Mouse (Mus musculus) MEL (cell line): ENCODE results near the gene Tpcn1. TPM values are rescaled to one million over a fixed set of nuclear protein-coding genes. Genes with fewer than 3 reads are reported as not detected.

Experiments used
- DNase-seq: peaks from one replicate; pipeline ENCODE4 v3.0.0; 2011; ENCODE audit warnings: low read depth, low spot score
- H3K27ac ChIP-seq: 2 replicates; pipeline ENCODE4 v1.5.1; 2012; ENCODE audit warnings: low read depth, mild to moderate bottlenecking, control low read depth, low read length, moderate library complexity; ENCODE audit not compliant: control insufficient read depth
- H3K27me3 ChIP-seq, 2 experiments: fragments of 150-350 bp in 1 of 2; sonication (generic) in 1 of 2; 2 replicates each; pipeline ENCODE4 v1.6.1; 2012; ENCODE audit warnings: low read length in 2 of 2, mild to moderate bottlenecking in 2 of 2, improper control_type of control experiment in 1 of 2, moderate library complexity in 1 of 2; ENCODE audit not compliant: insufficient read depth in 2 of 2, control insufficient read depth in 1 of 2
- H3K36me3 ChIP-seq, 2 experiments: 2 replicates each; pipeline ENCODE4 v1.6.1; 2012 to 2014; ENCODE audit warnings: low read length in 2 of 2, improper control_type of control experiment in 1 of 2, inconsistent platforms in 1 of 2, mild to moderate bottlenecking in 1 of 2; ENCODE audit not compliant: insufficient read depth in 2 of 2, control insufficient read depth in 1 of 2
- H3K4me1 ChIP-seq, 2 experiments: fragments of 150-350 bp in 1 of 2; sonication (generic) in 1 of 2; 2 replicates each; pipeline ENCODE4 v1.6.1; 2012; ENCODE audit warnings: low read length in 2 of 2, improper control_type of control experiment in 1 of 2, mild to moderate bottlenecking in 1 of 2; ENCODE audit not compliant: insufficient read depth in 2 of 2, control insufficient read depth in 1 of 2
- H3K4me3 ChIP-seq, 2 experiments: fragments of 150-350 bp in 1 of 2; sonication (generic) in 1 of 2; 2 replicates each; pipeline ENCODE4 v1.5.1; 2012; ENCODE audit warnings: low read depth in 2 of 2, low read length in 2 of 2, mild to moderate bottlenecking in 2 of 2, moderate library complexity in 2 of 2, control low read depth in 1 of 2, improper control_type of control experiment in 1 of 2; ENCODE audit not compliant: control insufficient read depth in 1 of 2, insufficient read depth in 1 of 2
- H3K79me2 ChIP-seq: 2 replicates; pipeline ENCODE4 v1.6.1; 2012; ENCODE audit warnings: mild to moderate bottlenecking, low read length, moderate library complexity; ENCODE audit not compliant: control insufficient read depth, poor library complexity, insufficient read depth
- H3K9ac ChIP-seq: 2 replicates; pipeline ENCODE4 v1.6.1; 2012; ENCODE audit warnings: low read depth, mild to moderate bottlenecking, control low read depth, low read length, moderate library complexity; ENCODE audit not compliant: control insufficient read depth, poor library complexity, severe bottlenecking
- H3K9me3 ChIP-seq: fragments of 150-350 bp; sonication (generic); replicated peaks from 2 replicates; pipeline ENCODE4 v1.6.1; 2012; ENCODE audit warnings: mild to moderate bottlenecking, low read length, improper control_type of control experiment, moderate library complexity; ENCODE audit not compliant: insufficient read depth
- BHLHE40 ChIP-seq: IDR thresholded peaks from 2 replicates; pipeline ENCODE4 v1.6.1; 2012; ENCODE audit warnings: low read depth, mild to moderate bottlenecking, inconsistent platforms, low read length, improper control_type of control experiment, borderline replicate concordance
- CHD1 ChIP-seq: IDR thresholded peaks from 2 replicates; pipeline ENCODE4 v1.6.1; 2012; ENCODE audit warnings: low read depth, mild to moderate bottlenecking, inconsistent platforms, low read length, improper control_type of control experiment
- CHD2 ChIP-seq: IDR thresholded peaks from 2 replicates; pipeline ENCODE4 v1.6.1; 2011; ENCODE audit warnings: low read length, improper control_type of control experiment
- CTCF ChIP-seq, 3 experiments: IDR thresholded peaks in 2 of 3; conservative IDR thresholded peaks in 1 of 3; 2 replicates each; pipeline ENCODE4 v1.5.1; 2011 to 2012; ENCODE audit warnings: low read length in 3 of 3, low read depth in 2 of 3, mild to moderate bottlenecking in 2 of 3, improper control_type of control experiment in 1 of 3, inconsistent platforms in 1 of 3, mixed read lengths in 1 of 3, moderate library complexity in 1 of 3; ENCODE audit not compliant: control insufficient read depth in 1 of 3, insufficient read depth in 1 of 3, poor library complexity in 1 of 3, severe bottlenecking in 1 of 3
- E2F4 ChIP-seq: IDR thresholded peaks from 2 replicates; pipeline ENCODE4 v1.6.1; 2011; ENCODE audit warnings: low read depth, low read length, improper control_type of control experiment, borderline replicate concordance
- EP300 ChIP-seq, 2 experiments: IDR thresholded peaks; 2 replicates each; pipeline ENCODE4 v1.6.1; 2011; ENCODE audit warnings: improper control_type of control experiment in 2 of 2, low read length in 2 of 2, low read depth in 1 of 2, mild to moderate bottlenecking in 1 of 2
- GATA1 ChIP-seq: IDR thresholded peaks from 2 replicates; pipeline ENCODE4 v1.6.1; 2011; ENCODE audit warnings: low read depth, low read length, improper control_type of control experiment
- MAFK ChIP-seq: IDR thresholded peaks from 2 replicates; pipeline ENCODE4 v1.6.1; 2011; ENCODE audit warnings: low read depth, mild to moderate bottlenecking, low read length, improper control_type of control experiment, borderline replicate concordance
- MEF2A ChIP-seq: IDR thresholded peaks from 2 replicates; pipeline ENCODE4 v1.6.1; 2014; ENCODE audit warnings: low read depth, mild to moderate bottlenecking, inconsistent platforms, low read length, improper control_type of control experiment; ENCODE audit not compliant: poor library complexity, insufficient replicate concordance, severe bottlenecking; ENCODE audit errors: extremely low read depth
- MXI1 ChIP-seq: IDR thresholded peaks from 2 replicates; pipeline ENCODE4 v1.6.1; 2011; ENCODE audit warnings: mild to moderate bottlenecking, low read depth, low read length, improper control_type of control experiment
- POLR2AphosphoS2 ChIP-seq: IDR thresholded peaks from 2 replicates; pipeline ENCODE4 v1.6.1; 2011; ENCODE audit warnings: low read length, improper control_type of control experiment
- POLR2AphosphoS5 ChIP-seq: IDR thresholded peaks from 2 replicates; pipeline ENCODE4 v1.6.1; 2012; ENCODE audit warnings: low read depth, borderline replicate concordance, mild to moderate bottlenecking, inconsistent platforms, low read length, moderate library complexity, mixed read lengths
- RAD21 ChIP-seq: IDR thresholded peaks from 2 replicates; pipeline ENCODE4 v1.6.1; 2011; ENCODE audit warnings: mild to moderate bottlenecking, low read depth, low read length, improper control_type of control experiment
- RCOR1 ChIP-seq: IDR thresholded peaks from 2 replicates; pipeline ENCODE4 v1.6.1; 2012; ENCODE audit warnings: low read depth, mild to moderate bottlenecking, inconsistent platforms, low read length, improper control_type of control experiment
- SIN3A ChIP-seq: IDR thresholded peaks from 2 replicates; pipeline ENCODE4 v1.6.1; 2012; ENCODE audit warnings: low read length, improper control_type of control experiment, inconsistent platforms
- TAL1 ChIP-seq: IDR thresholded peaks from 2 replicates; pipeline ENCODE4 v1.6.1; 2012; ENCODE audit warnings: mild to moderate bottlenecking, inconsistent platforms, low read length, moderate library complexity, mixed read lengths
- TCF12 ChIP-seq: IDR thresholded peaks from 2 replicates; pipeline ENCODE4 v1.6.1; 2014; ENCODE audit warnings: low read depth, mild to moderate bottlenecking, inconsistent platforms, low read length, improper control_type of control experiment, moderate library complexity
- UBTF ChIP-seq: IDR thresholded peaks from 2 replicates; pipeline ENCODE4 v1.6.1; 2012; ENCODE audit warnings: low read depth, mild to moderate bottlenecking, inconsistent platforms, low read length, improper control_type of control experiment, moderate library complexity, borderline replicate concordance; ENCODE audit not compliant: insufficient read depth
- USF2 ChIP-seq, 2 experiments: IDR thresholded peaks; 2 replicates each; pipeline ENCODE4 v1.6.1; 2011 to 2012; ENCODE audit warnings: improper control_type of control experiment in 2 of 2, low read length in 2 of 2, borderline replicate concordance in 1 of 2, inconsistent platforms in 1 of 2, low read depth in 1 of 2, mild to moderate bottlenecking in 1 of 2; ENCODE audit not compliant: insufficient read depth in 1 of 2
- polyA plus RNA-seq, 2 experiments: library from polyadenylated mRNA; stranded (reverse) in 1 of 2; unstranded in 1 of 2; fragments of >175 nt in 1 of 2; fragments of >200 nt in 1 of 2; gene quantifications; 2 replicates each; pipeline versions ENCODE4 v1.2.1 to v1.2.4; 2012; ENCODE audit warnings: low replicate concordance in 2 of 2, low read depth in 1 of 2; ENCODE audit not compliant: insufficient read length in 2 of 2, insufficient read depth in 1 of 2, missing spikeins in 1 of 2
- total RNA-seq: library from RNA; depleted of rRNA; stranded (reverse); fragments of 300-350 nt; gene quantifications from 2 replicates; pipeline ENCODE4 v1.2.3, GENCODE M21; 2012

The Tpcn1 gene
- total and polyA plus RNA-seq, 3 experiments, result 11.3 to 43.2 TPM; not detected in 1

- Histone ChIP-seq H3K9me3 (no peaks in the 10 kb centered on the region), H3K27me3 (no peaks in the 10 kb centered on the region), H3K4me1 (no peaks in the 10 kb centered on the region), H3K79me2 (no peaks in the 10 kb centered on the region), H3K27ac (no peak overlapping the region), H3K36me3 (no peaks in the 10 kb centered on the region), H3K9ac (no peak overlapping the region), H3K4me3 (no peak overlapping the region)
- TF ChIP-seq TCF12 (no peak), CTCF (IDR thresholded peaks at IDR 0.05 in 2 of 3, conservative IDR thresholded peaks at IDR 0.05 in 1 of 3; ENCODE audit: control insufficient read depth in 1 of 3, insufficient read depth in 1 of 3, low read depth in 2 of 3, low read length in 3 of 3, poor library complexity in 1 of 3, severe bottlenecking in 1 of 3) (peak in 2 of 3 experiments; percentile 9 to 13; a peak in 2 of 6 replicates), GATA1 (no peak), MAFK (no peak)
- no peak for DNase-seq
Measured at GRCm38 (mm10) chr5:120492437-120492836, 96.0 kb downstream of the Tpcn1 start.

- no peak for TF ChIP-seq SIN3A
- no peak for TF ChIP-seq MAFK
- TF ChIP-seq UBTF, result no peak
- TF ChIP-seq USF2 (IDR thresholded peaks at IDR 0.05; ENCODE audit: borderline replicate concordance in 1 of 2, insufficient read depth in 1 of 2, low read depth in 1 of 2, low read length in 2 of 2), result no peak
- TF ChIP-seq CHD2, result no peak
- no peak for TF ChIP-seq RAD21
- no peak for TF ChIP-seq POLR2AphosphoS2
- TF ChIP-seq RCOR1, result no peak
- TF ChIP-seq BHLHE40, result no peak
- no peak for TF ChIP-seq CHD1
- no peak for TF ChIP-seq TAL1
- no peak for TF ChIP-seq MEF2A
- TF ChIP-seq CTCF (IDR thresholded peaks at IDR 0.05 in 2 of 3, conservative IDR thresholded peaks at IDR 0.05 in 1 of 3; ENCODE audit: control insufficient read depth in 1 of 3, insufficient read depth in 1 of 3, low read depth in 2 of 3, low read length in 3 of 3, poor library complexity in 1 of 3, severe bottlenecking in 1 of 3), result no peak
- TF ChIP-seq POLR2AphosphoS5, result no peak
- TF ChIP-seq E2F4, result no peak
- no peak for TF ChIP-seq MXI1
- no peak for TF ChIP-seq EP300 (IDR thresholded peaks at IDR 0.05; ENCODE audit: low read depth in 1 of 2, low read length in 2 of 2)
- no peaks in the 10 kb centered on the region for H3K27me3 ChIP-seq
- H3K4me3 ChIP-seq, result no peak overlapping the region
- no peak for DNase-seq
- H3K4me1 ChIP-seq, result no peaks in the 10 kb centered on the region
- no peaks in the 10 kb centered on the region for H3K36me3 ChIP-seq
- H3K27ac ChIP-seq, result no peak overlapping the region
- no peaks in the 10 kb centered on the region for H3K9me3 ChIP-seq
- no peaks in the 10 kb centered on the region for H3K79me2 ChIP-seq
- H3K9ac ChIP-seq, result no peak overlapping the region
Measured at GRCm38 (mm10) chr5:120490679-120491192, 97.7 kb downstream of the Tpcn1 start.
